Mouse (Mus musculus): ENCODE data around the gene Fndc8.
"Not testable (repeated sequence)": the region's sequence is repeated elsewhere in the genome, so short reads cannot be mapped to it uniquely, and the experiment has no call there.

Fndc8 gene

GRCm38 (mm10) chr11:82910679-82911389 lies 18.9 kb downstream of the Fndc8 start:
- no peak for DNase-seq (ENCODE audit: low spot score)

GRCm38 (mm10) chr11:82914711-82915352 lies 22.9 kb downstream of the Fndc8 start:
- peak; percentile 64 for DNase-seq (ENCODE audit: low spot score)

DNA sequence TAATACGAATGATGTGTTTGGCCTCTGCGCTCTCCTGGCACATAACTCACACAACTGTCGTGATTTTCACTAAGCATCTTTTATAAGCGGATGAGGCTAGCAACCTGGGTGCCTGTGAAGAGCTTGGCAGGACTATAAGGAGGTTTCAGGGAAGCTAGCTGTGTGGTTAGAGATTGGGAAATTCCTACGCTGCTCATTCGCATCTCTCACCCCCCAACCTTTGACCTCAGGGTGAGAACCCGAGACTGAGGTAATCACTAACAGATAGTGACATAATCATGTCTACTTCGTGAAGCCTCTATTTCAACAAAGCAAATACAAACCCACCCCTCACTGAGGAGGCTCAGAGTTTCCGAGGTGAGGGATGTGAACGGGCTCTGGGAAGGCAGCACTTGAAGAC lies 28.8 kb downstream of the Fndc8 start:
- DNase-seq (ENCODE audit: low spot score), result no peak

- no peak for DNase-seq (ENCODE audit: low spot score)
Observed at GRCm38 (mm10) chr11:82921691-82922090, 29.8 kb downstream of the Fndc8 start.

- not testable (repeated sequence) for DNase-seq (ENCODE audit: low spot score)
Observed at GRCm38 (mm10) chr11:82923910-82924309, 32.0 kb downstream of the Fndc8 start.

DNA sequence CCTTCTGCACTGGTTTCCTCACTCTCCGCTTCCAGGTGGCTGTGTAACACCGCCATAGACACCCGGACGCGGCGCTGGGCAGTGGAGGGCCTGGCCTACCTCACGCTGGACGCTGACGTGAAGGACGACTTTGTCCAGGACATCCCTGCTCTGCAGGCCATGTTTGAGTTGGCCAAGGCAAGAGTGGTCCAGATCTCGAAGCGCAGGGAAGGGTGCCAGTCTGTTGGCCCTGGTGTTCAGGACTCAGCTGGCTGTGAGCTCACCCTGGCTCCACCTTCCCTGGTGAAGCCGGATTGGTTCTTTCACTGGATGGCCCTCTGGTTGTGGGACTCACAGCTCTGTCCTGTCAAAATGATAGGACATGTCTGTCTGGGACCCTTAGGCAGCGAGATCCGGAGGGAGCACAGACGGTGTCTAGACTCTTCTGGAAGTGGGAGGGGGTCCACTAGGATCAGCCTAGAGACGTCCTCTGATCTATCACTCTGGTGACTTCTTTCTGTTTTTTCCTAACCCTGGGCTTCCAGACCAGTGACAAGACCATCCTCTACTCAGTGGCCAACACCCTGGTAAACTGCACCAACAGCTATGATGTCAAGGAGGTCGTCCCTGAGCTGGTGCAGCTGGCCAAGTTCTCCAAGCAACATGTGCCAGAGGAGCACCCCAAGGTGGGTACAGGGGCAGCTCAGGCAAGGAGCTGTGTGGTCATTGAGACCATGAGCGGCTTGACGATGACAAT lies 37.1 kb downstream of the Fndc8 start:
- DNase-seq (ENCODE audit: low spot score), result no peak

GRCm38 (mm10) chr11:82929633-82929950 lies 37.7 kb downstream of the Fndc8 start:
- no peak for DNase-seq (ENCODE audit: low spot score)

GRCm38 (mm10) chr11:82930391-82930955 lies 38.5 kb downstream of the Fndc8 start:
- DNase-seq (ENCODE audit: low spot score), result not testable (repeated sequence)

- DNase-seq (ENCODE audit: low spot score), result not testable (repeated sequence)
Observed at GRCm38 (mm10) chr11:82931161-82931560, 39.2 kb downstream of the Fndc8 start.

GRCm38 (mm10) chr11:82931671-82932450 lies 39.9 kb downstream of the Fndc8 start:
- DNase-seq (ENCODE audit: low spot score), result not testable (repeated sequence)

- DNase-seq (ENCODE audit: low spot score), result no peak
Observed at GRCm38 (mm10) chr11:82933186-82933585, 41.3 kb downstream of the Fndc8 start.

DNA sequence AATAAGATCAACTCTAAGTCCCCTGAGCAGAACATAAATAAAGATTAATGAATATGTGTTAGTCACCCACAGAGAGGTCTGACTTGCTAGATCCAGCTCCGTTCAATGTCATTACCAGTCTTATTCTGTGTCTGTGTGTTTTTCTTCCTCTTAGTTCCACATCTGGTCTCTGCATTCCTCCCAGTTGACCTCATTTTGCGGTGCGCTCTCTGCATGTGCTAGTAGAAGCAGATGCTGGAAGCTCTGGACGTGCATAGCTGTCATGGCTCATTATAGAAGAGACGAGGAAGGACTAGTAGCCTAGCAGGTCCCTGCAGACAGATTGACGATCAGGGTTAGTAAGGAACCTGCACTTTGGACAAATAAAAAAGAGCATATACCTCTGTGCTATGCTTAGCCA lies 51.4 kb downstream of the Fndc8 start:
- no peak for DNase-seq (ENCODE audit: low spot score)

GRCm38 (mm10) chr11:82945636-82946035 lies 53.7 kb downstream of the Fndc8 start:
- DNase-seq (ENCODE audit: low spot score), result no peak

- no peak for DNase-seq (ENCODE audit: low spot score)
Observed at GRCm38 (mm10) chr11:82947457-82947856, 55.5 kb downstream of the Fndc8 start.

DNA sequence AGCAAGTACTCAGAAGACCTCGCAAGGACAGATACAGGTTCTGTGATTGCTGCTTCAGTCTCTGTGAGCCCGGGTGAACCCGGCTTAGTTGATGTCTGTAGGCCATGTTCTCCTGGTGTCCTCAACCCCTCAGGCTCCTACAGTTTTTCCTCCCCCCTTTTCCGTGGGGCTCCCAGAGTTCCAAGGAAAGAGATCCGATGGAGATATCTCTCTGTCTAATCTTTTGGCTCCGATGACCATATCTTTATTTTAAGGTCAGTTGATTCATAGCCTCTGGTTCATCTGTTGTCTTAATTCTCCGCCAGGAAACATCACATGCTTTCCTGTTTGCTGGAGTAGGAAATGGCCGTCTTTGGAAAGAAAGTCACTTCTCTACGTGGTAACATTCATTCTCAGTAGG lies 57.1 kb downstream of the Fndc8 start:
- DNase-seq (ENCODE audit: low spot score), result no peak

Data from adipocyte (in vitro differentiated cells).